Mouse (Mus musculus): ENCODE measurements around the gene Nudt1. TPM values are rescaled to one million over a fixed set of nuclear protein-coding genes. Genes with fewer than 3 reads are reported as not detected.
"Not testable (repeated sequence)": the region's sequence is repeated elsewhere in the genome, so short reads cannot be mapped to it uniquely, and the experiment has no call there.

Gene Nudt1
- polyA plus RNA-seq, 1 experiment from 2014 or later = 46.9 TPM

DNA sequence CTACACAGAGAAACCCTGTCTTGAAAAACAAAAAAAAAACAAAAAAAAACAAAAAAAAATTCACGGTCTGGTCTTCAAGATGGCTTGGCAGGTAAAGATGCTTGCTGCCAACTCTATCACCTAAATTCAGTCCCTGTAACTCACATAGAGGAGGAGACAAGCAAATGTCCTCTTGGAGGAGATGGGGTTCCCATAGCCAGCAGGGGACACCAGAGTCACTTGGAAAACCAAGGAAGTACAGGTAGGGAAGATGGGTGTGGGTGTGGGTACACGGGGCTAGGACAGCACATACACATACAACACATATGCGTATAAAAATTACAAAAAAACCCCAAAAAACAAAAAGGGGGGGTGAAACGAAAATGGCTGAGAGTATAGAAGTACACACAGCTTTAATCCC, 21.4 kb downstream of the Nudt1 start:
- no peak overlapping the region for H3K27ac ChIP-seq (replicated peaks)
- H3K4me1 ChIP-seq = no peaks in the 10 kb centered on the region
- no peaks in the 10 kb centered on the region for H3K9me3 ChIP-seq (replicated peaks)
- no peaks in the 10 kb centered on the region for H3K27me3 ChIP-seq
- no peak for ATAC-seq (ENCODE audit: insufficient number of reproducible peaks, low FRiP score, low TSS enrichment, low read depth)
- H3K9ac ChIP-seq = no peak overlapping the region
- peaks cover 69% of the 10 kb centered on the region for H3K36me3 ChIP-seq
- H3K4me3 ChIP-seq (replicated peaks) = no peak overlapping the region
- 84% methylated on average over 4 of the region's 4 CpGs for WGBS
- no peak overlapping the region for H3K4me2 ChIP-seq (replicated peaks)

DNA sequence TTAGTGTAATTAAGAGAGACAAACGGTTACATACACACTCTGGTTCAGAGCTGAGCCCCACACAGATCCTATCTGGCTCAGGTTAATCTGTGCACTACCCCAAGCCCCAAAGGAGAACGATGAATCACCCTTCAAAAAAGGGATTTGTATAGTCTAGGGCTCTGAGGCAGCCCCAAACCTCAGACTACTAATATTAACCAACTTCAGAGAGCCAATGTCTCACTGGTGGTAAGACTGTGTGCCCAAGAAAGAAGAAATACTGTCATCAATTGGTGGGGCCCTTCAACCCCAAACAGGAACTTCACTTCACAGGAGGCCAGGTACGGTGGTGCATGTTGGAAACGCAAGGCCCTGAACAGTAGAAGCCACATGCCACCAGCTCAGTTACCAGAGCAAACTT, 23.8 kb downstream of the Nudt1 start:
- H3K9ac ChIP-seq = no peak overlapping the region
- no peak for ATAC-seq (ENCODE audit: insufficient number of reproducible peaks, low FRiP score, low TSS enrichment, low read depth)
- H3K4me2 ChIP-seq (replicated peaks) = no peak overlapping the region
- 84% methylated on average over 4 of the region's 4 CpGs for WGBS
- no peak overlapping the region for H3K27ac ChIP-seq (replicated peaks)
- no peaks in the 10 kb centered on the region for H3K9me3 ChIP-seq (replicated peaks)
- H3K4me3 ChIP-seq (replicated peaks) = no peak overlapping the region
- H3K36me3 ChIP-seq = peaks cover 46% of the 10 kb centered on the region
- no peaks in the 10 kb centered on the region for H3K27me3 ChIP-seq
- H3K4me1 ChIP-seq = no peaks in the 10 kb centered on the region

DNA sequence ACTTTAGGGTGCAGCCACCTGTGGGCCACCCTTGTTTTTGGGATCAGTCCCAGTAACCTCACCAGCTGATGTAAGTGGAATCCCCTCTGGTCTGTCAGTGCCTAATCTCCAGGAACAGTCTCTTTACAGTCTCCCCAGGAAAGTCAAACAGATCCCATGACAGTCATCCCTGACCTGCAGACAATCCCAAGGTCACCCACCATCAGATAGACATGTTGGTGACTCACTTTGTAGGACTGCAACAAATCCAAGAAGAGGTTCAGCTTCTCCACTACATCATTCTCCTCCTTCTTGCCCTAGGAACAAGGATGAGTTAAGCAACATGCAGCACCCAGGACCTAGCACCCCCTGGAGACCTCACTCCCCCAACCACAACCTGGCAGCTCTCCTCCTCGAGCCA, 24.6 kb downstream of the Nudt1 start:
- no peak overlapping the region for H3K4me2 ChIP-seq (replicated peaks)
- H3K4me3 ChIP-seq (replicated peaks) = no peak overlapping the region
- 48% methylated on average over 1 of the region's 1 CpGs for WGBS
- peaks cover 41% of the 10 kb centered on the region for H3K36me3 ChIP-seq
- no peak for ATAC-seq (ENCODE audit: insufficient number of reproducible peaks, low FRiP score, low TSS enrichment, low read depth)
- H3K9me3 ChIP-seq (replicated peaks) = no peaks in the 10 kb centered on the region
- no peaks in the 10 kb centered on the region for H3K4me1 ChIP-seq
- H3K27me3 ChIP-seq = no peaks in the 10 kb centered on the region
- H3K27ac ChIP-seq (replicated peaks) = no peak overlapping the region
- no peak overlapping the region for H3K9ac ChIP-seq

DNA sequence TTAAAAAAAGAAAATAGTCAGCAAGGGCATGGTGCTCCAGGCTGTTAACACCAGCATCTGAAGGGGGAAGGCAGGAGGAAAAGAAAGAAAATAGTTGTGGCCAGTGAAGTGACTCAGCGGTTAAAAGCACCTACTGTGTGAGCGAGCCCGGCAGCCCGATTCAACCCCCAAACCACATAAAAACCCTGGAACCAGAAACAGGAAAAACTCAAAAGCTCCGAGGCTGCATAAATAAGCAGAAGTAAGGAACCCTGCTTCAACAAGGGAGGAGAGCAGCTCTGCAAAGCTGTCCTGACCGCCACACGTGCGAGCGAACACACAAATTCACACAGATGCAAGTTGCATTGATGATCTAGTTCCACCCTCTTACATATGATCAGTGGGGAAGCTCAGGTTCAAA, 28.4 kb downstream of the Nudt1 start:
- WGBS = 92% methylated on average over 9 of the region's 9 CpGs
- Histone ChIP-seq H3K9ac (no peak overlapping the region), H3K4me2 (replicated peaks) (no peak overlapping the region), H3K4me1 (no peaks in the 10 kb centered on the region), H3K4me3 (replicated peaks) (no peak overlapping the region), H3K27me3 (no peaks in the 10 kb centered on the region), H3K9me3 (replicated peaks) (no peaks in the 10 kb centered on the region), H3K27ac (replicated peaks) (no peak overlapping the region), H3K36me3 (peaks cover 55% of the 10 kb centered on the region)
- no peak for ATAC-seq (ENCODE audit: insufficient number of reproducible peaks, low FRiP score, low TSS enrichment, low read depth)

DNA sequence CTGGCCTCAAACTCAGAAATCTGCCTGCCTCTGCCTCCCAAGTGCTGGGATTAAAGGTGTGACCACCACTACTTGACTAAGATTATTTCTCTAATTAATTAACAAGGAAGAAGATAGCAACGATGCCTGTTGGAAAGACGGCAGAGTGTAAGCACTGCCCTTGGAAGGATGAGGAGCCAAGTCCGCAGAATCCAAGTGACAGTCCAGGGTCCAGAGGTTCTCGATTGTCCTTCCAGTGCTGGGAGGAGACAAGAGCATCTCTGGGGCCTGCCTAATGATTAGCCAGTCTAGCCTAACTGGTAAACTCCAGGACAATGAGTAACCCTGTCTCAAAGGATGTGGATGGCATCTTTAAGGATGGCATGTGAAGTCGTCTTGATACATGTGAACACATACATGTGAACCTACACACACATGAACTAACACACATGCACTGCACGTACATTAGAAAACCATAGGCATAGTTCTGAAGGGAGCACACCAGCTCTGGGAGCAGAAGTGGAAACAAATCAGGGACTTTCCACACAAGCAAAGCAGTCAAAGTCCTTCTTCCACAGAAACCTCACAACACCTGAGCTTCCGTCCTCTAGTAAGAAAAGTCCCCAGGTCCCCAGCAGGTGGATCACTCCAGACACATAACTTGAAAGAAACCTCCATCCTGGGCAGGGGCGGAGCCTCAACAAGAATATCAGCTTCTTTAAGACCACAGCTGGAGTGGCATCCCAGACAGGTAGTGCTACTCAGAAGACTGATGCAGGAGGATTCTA, 29.5 kb downstream of the Nudt1 start:
- WGBS = 93% methylated on average over 8 of the region's 8 CpGs
- Histone ChIP-seq H3K27me3 (no peaks in the 10 kb centered on the region), H3K4me1 (no peaks in the 10 kb centered on the region), H3K9me3 (replicated peaks) (no peaks in the 10 kb centered on the region), H3K27ac (replicated peaks) (no peak overlapping the region), H3K4me3 (replicated peaks) (no peak overlapping the region), H3K36me3 (peaks cover 51% of the 10 kb centered on the region), H3K9ac (no peak overlapping the region), H3K4me2 (replicated peaks) (no peak overlapping the region)
- no peak for ATAC-seq (ENCODE audit: insufficient number of reproducible peaks, low FRiP score, low TSS enrichment, low read depth)

DNA sequence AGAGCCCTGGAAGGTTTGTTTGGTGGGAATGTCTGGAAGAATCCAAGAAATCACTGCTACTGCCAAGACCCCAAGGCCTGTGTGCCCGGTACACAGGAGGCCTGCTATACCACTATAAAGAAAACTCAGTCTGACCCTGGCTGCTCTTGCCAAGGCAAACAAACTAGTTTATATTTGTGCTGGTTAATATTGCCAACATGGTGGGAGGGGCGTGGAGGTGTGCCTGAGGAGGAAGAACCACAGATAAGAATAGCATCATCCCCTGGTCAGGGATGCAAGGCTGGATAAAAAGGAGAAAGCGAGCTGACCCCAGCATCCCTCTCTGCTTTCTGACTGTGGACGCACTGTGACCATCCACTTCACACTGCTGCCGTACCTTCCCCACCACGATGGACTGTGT, 30.9 kb downstream of the Nudt1 start:
- no peaks in the 10 kb centered on the region for H3K4me1 ChIP-seq
- H3K9ac ChIP-seq = no peak overlapping the region
- ATAC-seq (ENCODE audit: insufficient number of reproducible peaks, low FRiP score, low TSS enrichment, low read depth) = no peak
- H3K4me3 ChIP-seq (replicated peaks) = no peak overlapping the region
- WGBS = 89% methylated on average over 6 of the region's 6 CpGs
- H3K4me2 ChIP-seq (replicated peaks) = no peak overlapping the region
- no peaks in the 10 kb centered on the region for H3K9me3 ChIP-seq (replicated peaks)
- H3K27me3 ChIP-seq = no peaks in the 10 kb centered on the region
- no peak overlapping the region for H3K27ac ChIP-seq (replicated peaks)
- peaks cover 60% of the 10 kb centered on the region for H3K36me3 ChIP-seq

DNA sequence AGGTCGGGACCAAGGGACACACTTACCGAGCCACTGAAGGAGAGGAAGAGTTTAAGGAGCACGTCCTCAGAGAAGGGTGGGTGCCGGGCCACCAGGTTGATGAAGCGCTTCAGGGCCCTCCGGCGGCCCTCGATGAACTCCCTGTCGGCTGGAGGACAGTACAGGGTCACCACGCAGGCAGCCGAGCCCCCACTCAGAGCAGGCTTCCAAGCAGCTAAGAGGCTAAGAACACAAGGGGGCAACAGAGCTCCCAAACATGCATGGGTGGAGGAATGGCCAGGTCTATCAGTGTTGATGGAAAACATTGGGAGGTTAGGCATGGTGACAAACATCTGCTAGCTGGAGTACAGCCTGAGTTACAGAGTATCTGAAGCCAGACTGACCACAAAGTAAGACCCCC, 34.5 kb downstream of the Nudt1 start:
- no peak overlapping the region for H3K4me3 ChIP-seq (replicated peaks)
- ATAC-seq (ENCODE audit: insufficient number of reproducible peaks, low FRiP score, low TSS enrichment, low read depth) = no peak
- no peak overlapping the region for H3K4me2 ChIP-seq (replicated peaks)
- WGBS = 90% methylated on average over 11 of the region's 11 CpGs
- H3K27me3 ChIP-seq = no peaks in the 10 kb centered on the region
- no peaks in the 10 kb centered on the region for H3K9me3 ChIP-seq (replicated peaks)
- H3K9ac ChIP-seq = no peak overlapping the region
- no peak overlapping the region for H3K27ac ChIP-seq (replicated peaks)
- H3K36me3 ChIP-seq = peaks cover 66% of the 10 kb centered on the region
- H3K4me1 ChIP-seq = no peaks in the 10 kb centered on the region

DNA sequence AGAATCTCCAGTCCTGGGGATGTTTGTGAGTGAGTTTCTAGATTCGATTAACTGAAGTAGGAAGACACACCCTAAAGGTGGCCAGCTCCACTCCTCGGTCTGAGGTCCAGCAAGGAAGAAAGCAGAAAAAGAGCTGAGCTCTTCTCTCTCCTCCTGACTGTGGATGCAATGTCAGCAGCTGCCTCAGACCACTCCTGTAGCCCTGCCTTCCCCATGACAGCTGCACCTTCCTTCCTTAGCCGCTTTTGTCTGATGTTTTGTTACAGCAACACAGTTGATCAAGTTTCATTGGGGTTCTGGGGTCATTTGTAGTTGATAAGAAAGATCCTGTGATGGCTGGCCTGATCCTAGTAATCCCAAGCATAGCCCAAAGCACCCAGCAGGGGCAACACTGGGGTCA, 36.0 kb downstream of the Nudt1 start:
- no peak overlapping the region for H3K9ac ChIP-seq

DNA sequence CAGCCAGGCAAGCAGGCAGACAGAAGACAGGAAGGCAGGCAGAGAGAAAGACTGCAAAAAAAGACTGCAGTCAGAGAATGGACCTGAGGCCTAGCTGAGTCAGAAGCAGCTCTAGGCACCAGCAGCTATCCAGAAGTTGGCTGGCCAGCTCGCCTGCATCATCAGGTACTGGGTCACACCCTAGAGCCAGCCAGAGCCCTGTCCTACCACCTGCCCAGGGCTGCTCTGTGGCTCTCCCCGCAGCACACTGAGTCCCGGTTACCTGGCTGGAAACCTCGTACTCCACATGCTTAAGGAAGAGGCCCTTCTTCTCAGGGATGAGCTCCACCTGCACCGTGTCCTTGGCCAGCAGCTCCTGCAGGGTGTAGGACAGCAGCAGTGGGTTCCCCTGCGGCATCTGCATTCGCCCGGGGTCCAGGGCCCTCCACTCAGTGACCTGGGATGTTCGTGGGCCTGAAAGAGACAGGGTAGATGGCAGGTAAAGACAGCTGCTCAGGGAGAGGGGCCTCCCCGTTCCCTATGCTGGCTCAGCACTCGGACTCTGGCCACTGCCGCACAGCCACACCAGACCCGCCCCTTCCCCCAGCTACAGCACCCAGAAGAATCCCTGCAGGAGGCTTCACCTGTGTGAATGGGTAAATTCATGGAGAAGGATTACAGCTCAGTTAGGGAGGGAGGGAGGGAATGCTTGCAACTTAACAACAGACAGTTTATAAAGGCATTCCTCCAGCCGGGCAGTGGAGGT, 38.6 kb downstream of the Nudt1 start:
- Histone ChIP-seq H3K9ac (no peak overlapping the region), H3K4me2 (replicated peaks) (no peak overlapping the region), H3K4me1 (no peaks in the 10 kb centered on the region), H3K27me3 (no peaks in the 10 kb centered on the region), H3K36me3 (peaks cover 31% of the 10 kb centered on the region), H3K27ac (replicated peaks) (no peak overlapping the region), H3K4me3 (replicated peaks) (no peak overlapping the region), H3K9me3 (replicated peaks) (no peaks in the 10 kb centered on the region)
- ATAC-seq (ENCODE audit: insufficient number of reproducible peaks, low FRiP score, low TSS enrichment, low read depth) = 0 out of 2 replicates have a peak, but pooled peaks have one; percentile 34
- WGBS = 74% methylated on average over 14 of the region's 14 CpGs

More for the DNA sequence above, 36.0 kb downstream of the Nudt1 start:
- Histone ChIP-seq H3K4me1 (no peaks in the 10 kb centered on the region), H3K9me3 (replicated peaks) (no peaks in the 10 kb centered on the region), H3K4me2 (replicated peaks) (no peak overlapping the region), H3K27ac (replicated peaks) (no peak overlapping the region), H3K4me3 (replicated peaks) (no peak overlapping the region), H3K36me3 (peaks cover 51% of the 10 kb centered on the region), H3K27me3 (no peaks in the 10 kb centered on the region)
- no peak for ATAC-seq (ENCODE audit: insufficient number of reproducible peaks, low FRiP score, low TSS enrichment, low read depth)
- 81% methylated on average over 3 of the region's 3 CpGs for WGBS

DNA sequence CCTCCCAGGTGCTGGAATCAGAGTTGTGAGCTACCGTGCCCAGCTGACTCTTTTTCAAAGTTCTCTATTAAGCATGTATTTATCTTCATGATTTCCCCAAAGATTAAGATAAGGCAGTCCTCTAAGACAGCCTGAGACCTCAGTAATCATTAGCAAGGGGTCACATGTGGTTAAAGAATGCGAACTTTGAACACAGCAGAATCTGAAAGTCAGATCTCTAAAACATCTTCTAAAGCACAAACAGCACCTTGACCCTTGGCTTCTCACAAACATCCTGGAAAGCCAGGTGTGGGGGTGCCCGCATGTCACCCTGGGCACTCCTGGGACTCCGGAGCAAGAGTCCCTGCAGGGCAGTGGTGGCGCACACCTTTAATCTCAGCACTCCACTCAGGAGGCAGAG, 43.0 kb downstream of the Nudt1 start:
- no peak overlapping the region for H3K4me3 ChIP-seq (replicated peaks)
- H3K9ac ChIP-seq = no peak overlapping the region
- no peak overlapping the region for H3K4me2 ChIP-seq (replicated peaks)
- H3K36me3 ChIP-seq = no peaks in the 10 kb centered on the region
- no peaks in the 10 kb centered on the region for H3K9me3 ChIP-seq (replicated peaks)
- WGBS = 94% methylated on average over 5 of the region's 5 CpGs
- no peak for ATAC-seq (ENCODE audit: insufficient number of reproducible peaks, low FRiP score, low TSS enrichment, low read depth)
- no peak overlapping the region for H3K27ac ChIP-seq (replicated peaks)
- no peaks in the 10 kb centered on the region for H3K27me3 ChIP-seq
- H3K4me1 ChIP-seq = no peaks in the 10 kb centered on the region

DNA sequence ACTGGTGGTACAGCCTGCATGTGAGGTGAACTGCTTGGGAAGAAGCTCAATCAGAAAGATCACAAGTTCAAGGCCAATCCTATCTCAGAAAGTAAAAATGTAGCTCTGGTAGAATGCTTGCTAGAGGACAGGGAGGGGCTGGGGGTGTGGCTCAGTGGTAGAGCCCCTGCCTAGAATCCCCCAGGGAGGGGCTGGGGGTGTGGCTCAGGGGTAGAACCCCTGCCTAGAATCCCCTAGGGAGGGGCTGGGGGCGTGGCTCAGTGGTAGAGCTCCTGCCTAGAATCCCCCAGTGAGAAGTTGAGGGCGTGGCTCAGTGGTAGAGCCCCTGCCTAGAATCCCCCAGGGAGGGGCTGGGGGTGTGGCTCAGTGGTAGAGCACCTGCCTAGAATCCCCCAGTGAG, 46.7 kb downstream of the Nudt1 start:
- H3K9me3 ChIP-seq (replicated peaks); H3K4me2 ChIP-seq (replicated peaks); H3K27me3 ChIP-seq; H3K4me1 ChIP-seq; ATAC-seq (ENCODE audit: insufficient number of reproducible peaks, low FRiP score, low TSS enrichment, low read depth); H3K27ac ChIP-seq (replicated peaks); H3K4me3 ChIP-seq (replicated peaks); H3K9ac ChIP-seq; H3K36me3 ChIP-seq: not testable (repeated sequence)
- WGBS = 85% methylated on average over 2 of the region's 2 CpGs
